Mouse (Mus musculus) liver, embryonic 14.5 days (tissue): ENCODE measurements around the gene Cdh13.

Experiments used
- CTCF ChIP-seq: IDR thresholded peaks from 2 replicates; pipeline ENCODE4 v1.5.1; 2016; ENCODE audit warnings: antibody characterized with exemption, low read depth, control low read depth
- EP300 ChIP-seq: IDR thresholded peaks from 2 replicates; pipeline ENCODE4 v1.6.1; 2016; ENCODE audit warnings: antibody characterized with exemption, low read depth

DNA sequence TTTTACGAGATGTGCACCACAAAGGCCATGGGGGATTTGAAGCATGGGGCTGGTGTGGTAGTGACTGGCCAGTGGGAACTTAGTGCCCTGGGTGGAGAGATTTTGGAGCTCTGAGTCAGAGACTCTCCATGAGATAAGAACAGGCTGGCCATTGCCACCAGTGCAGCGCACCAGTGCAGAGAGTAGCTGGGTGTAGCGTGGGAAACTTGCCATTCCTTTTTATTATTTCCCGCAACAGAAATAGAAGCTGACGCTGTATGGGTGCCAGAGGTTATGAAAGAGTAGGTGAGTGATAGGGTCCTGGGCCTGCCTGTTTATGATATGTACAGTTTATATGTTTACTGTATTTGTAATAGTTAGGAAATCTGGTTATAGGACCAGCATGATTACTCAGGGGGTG, 225.9 kb downstream of the Cdh13 start:
- TF ChIP-seq EP300 (no peak), CTCF (no peak)
